Mouse (Mus musculus) midbrain, embryonic 13.5 days (tissue): Measurements from ENCODE around the gene Rasgef1b. TPM values are rescaled to one million over a fixed set of nuclear protein-coding genes. Genes with fewer than 3 reads are reported as not detected.

Experiments
- ATAC-seq: fragments of 200-750 bp; cut with Nextera tagmentation; 2 replicates; pipeline ENCODE4 v1.8.0; 2017; ENCODE audit warnings: mild to moderate bottlenecking, moderate TSS enrichment, moderate library complexity
- H3K27ac ChIP-seq: fragments of 300-500 bp; sonication (generic); 2 replicates; pipeline ENCODE4 v1.5.1; 2015; ENCODE audit warnings: inconsistent platforms, mild to moderate bottlenecking, moderate library complexity
- H3K27me3 ChIP-seq: fragments of 300-500 bp; sonication (generic); 2 replicates; pipeline ENCODE4 v1.6.1; 2015; ENCODE audit warnings: mild to moderate bottlenecking, inconsistent platforms
- H3K36me3 ChIP-seq: fragments of 300-500 bp; sonication (generic); 2 replicates; pipeline ENCODE4 v1.6.1; 2015; ENCODE audit warnings: mild to moderate bottlenecking, inconsistent platforms
- H3K4me1 ChIP-seq: fragments of 300-500 bp; sonication (generic); replicated peaks from 2 replicates; pipeline ENCODE4 v1.6.1; 2015; ENCODE audit warnings: inconsistent platforms
- H3K4me2 ChIP-seq: fragments of 300-500 bp; sonication (generic); replicated peaks from 2 replicates; pipeline ENCODE4 v1.6.1; 2015; ENCODE audit warnings: moderate library complexity, mild to moderate bottlenecking, inconsistent platforms
- H3K4me3 ChIP-seq: fragments of 300-500 bp; sonication (generic); replicated peaks from 2 replicates; pipeline ENCODE4 v1.5.1; 2015; ENCODE audit warnings: mild to moderate bottlenecking, inconsistent platforms
- H3K9ac ChIP-seq: fragments of 300-500 bp; sonication (generic); replicated peaks from 2 replicates; pipeline ENCODE4 v1.6.1; 2015; ENCODE audit warnings: mild to moderate bottlenecking, inconsistent platforms
- H3K9me3 ChIP-seq: fragments of 300-500 bp; sonication (generic); 2 replicates; pipeline ENCODE4 v1.6.1; 2016; ENCODE audit warnings: mild to moderate bottlenecking, inconsistent platforms
- WGBS: fragments of 180-500 bp; shearing (Covaris S2); methylation state at CpG from one replicate; pipeline ENCODE4 v1.1.7; 2015; 5-methylcytosine and 5-hydroxymethylcytosine counted together
- polyA plus RNA-seq: library from polyadenylated mRNA; unstranded; fragments of >200 nt; fragmentation: Nextera tagmentation; extraction: Ambion mirVana; gene quantifications from 2 replicates; pipeline ENCODE4 v1.2.1, GENCODE M21; 2015

The Rasgef1b gene
- polyA plus RNA-seq, 1 experiment from 2014 or later, result 69.2 TPM

DNA sequence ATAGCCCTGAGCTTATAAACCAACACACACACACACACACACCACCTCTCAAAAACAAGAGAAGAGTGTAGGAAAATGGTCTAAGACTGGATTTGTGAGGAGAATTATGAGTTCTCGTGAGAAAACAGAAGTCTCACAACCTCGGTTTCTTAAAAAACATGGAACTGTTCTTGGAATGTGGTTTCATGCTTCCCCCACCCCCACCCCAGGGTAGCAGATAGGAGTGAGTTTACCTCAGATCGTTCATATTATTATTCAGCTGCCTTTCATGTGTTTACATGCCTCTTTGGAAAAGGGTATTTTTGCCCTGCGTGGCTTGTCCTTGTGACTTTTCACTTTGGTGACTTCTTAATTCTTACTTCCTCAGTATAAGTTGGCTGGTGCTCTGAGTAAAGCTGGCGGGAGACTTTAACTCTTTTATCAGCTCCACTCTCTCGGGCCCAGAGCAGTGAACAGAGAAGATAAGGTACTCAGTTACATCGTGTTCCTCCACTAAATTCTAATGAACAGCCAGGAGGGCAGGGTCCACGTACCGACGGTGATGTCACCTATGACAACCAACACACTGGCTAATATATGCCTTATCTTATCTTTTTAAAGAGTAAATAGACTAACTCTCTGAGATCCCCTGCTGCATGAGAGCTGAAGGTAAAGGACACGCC is 96.1 kb downstream of the Rasgef1b start:
- Histone ChIP-seq H3K27me3 (no peaks in the 10 kb centered on the region), H3K9me3 (no peaks in the 10 kb centered on the region), H3K4me2 (no peak overlapping the region), H3K4me3 (no peak overlapping the region), H3K27ac (no peak overlapping the region), H3K36me3 (no peaks in the 10 kb centered on the region), H3K4me1 (peaks cover 3% of the 10 kb centered on the region; the same call in 1 of the 2 replicates), H3K9ac (no peak overlapping the region)
- ATAC-seq, result no peak
- WGBS, result 85% methylated on average over 11 of the region's 11 CpGs

DNA sequence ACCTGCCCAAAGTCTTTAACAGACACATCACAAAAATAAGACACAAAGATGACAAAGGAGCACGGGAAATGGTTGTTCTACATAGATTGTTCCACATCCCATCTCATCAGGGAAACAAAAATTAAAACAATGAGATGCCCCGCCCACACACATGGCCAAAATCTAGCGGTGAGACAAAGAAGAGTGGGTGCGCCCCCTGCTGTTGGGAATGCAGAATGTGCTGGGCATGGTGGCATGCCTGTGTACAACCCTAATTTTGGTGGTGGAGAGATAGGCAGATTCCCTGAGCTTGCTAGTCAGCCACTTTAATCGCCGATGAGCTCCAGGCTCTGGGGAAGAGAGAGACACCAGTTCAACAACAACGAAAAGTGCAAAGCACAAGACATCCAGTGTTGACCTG is 98.8 kb downstream of the Rasgef1b start:
- H3K27me3 ChIP-seq, result 0 out of 2 replicates have a peak, but pooled peaks cover 4% of the 10 kb centered on the region
- H3K36me3 ChIP-seq, result no peaks in the 10 kb centered on the region
- H3K4me2 ChIP-seq, result no peak overlapping the region
- no peak overlapping the region for H3K4me3 ChIP-seq
- no peak overlapping the region for H3K9ac ChIP-seq
- peaks cover 19% of the 10 kb centered on the region for H3K4me1 ChIP-seq
- ATAC-seq, result no peak
- 77% methylated on average over 7 of the region's 7 CpGs for WGBS
- H3K9me3 ChIP-seq, result no peaks in the 10 kb centered on the region
- H3K27ac ChIP-seq, result no peak overlapping the region

DNA sequence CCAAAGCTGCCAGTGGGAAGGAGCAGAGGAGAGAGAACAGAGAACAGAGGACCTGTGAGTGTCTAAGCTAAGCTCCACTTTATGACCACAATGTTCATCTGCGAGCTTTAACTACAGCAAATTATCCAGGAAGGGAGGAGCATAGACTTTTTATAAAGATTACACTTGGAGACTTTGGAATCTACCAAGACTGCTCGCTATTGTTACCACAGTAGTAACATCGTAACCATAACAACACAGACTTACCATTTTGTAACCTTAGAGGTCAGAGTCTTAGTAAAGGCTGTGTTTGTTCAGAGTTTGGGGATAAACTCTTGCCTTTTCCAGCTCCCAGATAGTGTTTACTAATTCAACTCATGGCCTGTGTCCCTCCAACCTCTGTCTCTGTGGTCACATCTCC is 103.3 kb downstream of the Rasgef1b start:
- H3K36me3 ChIP-seq, result no peaks in the 10 kb centered on the region
- H3K4me3 ChIP-seq, result no peak overlapping the region
- ATAC-seq, result no peak
- H3K4me1 ChIP-seq, result peaks cover 20% of the 10 kb centered on the region
- H3K9me3 ChIP-seq, result no peaks in the 10 kb centered on the region
- no peak overlapping the region for H3K27ac ChIP-seq
- H3K27me3 ChIP-seq, result peaks cover 6% of the 10 kb centered on the region; the same call in 1 of the 2 replicates
- H3K9ac ChIP-seq, result no peak overlapping the region
- no peak overlapping the region for H3K4me2 ChIP-seq
- WGBS, result 41% methylated on average over 3 of the region's 3 CpGs

DNA sequence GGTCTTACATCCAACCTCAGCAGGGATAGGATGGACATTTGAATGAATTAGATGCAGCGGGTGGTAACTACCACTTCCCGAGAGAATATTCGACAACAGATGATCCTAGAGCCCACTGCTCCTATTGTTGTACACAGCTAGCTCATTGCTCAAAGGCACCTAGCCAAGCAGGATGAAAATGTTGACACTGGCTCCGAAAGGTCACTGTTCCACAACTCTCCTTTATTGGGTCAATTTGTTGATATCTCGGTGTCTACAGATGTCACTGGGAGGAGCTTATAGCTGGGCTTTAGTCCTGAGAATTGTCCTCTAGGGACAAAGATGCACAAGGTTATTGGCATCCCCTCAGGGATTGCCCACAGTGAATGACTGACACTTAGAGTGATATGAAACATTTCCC is 108.1 kb downstream of the Rasgef1b start:
- H3K36me3 ChIP-seq, result no peaks in the 10 kb centered on the region
- H3K9me3 ChIP-seq, result no peaks in the 10 kb centered on the region
- no peak for ATAC-seq
- H3K4me3 ChIP-seq, result no peak overlapping the region
- peaks cover 6% of the 10 kb centered on the region; the same call in 1 of the 2 replicates for H3K27me3 ChIP-seq
- H3K4me2 ChIP-seq, result no peak overlapping the region
- H3K9ac ChIP-seq, result no peak overlapping the region
- H3K4me1 ChIP-seq, result peaks cover 8% of the 10 kb centered on the region
- 91% methylated on average over 5 of the region's 5 CpGs for WGBS
- H3K27ac ChIP-seq, result no peak overlapping the region

DNA sequence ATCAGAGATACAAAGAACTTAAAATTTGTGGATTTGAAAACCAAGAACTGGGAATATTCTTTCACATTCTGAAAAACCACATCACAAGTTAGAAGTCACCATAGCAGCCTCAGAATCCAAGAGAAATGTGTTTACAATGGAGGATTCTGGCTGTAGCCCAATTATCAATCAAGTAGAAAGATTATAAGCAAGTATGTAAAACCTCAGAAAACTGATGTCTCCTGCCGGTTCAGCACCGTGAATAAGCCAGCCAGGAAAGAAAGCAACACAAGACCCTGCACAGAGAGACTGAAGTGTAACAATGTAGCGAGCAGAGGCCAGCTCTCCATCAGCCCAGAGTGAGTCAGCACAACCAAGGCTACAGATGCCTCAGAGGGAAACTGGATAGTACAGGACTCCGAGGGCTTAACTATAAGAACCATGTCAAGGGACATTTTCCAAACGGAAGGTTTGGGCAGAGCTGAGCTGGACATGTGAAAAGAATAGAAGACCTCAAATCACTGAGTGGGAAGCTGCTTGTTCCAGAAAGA is 111.5 kb downstream of the Rasgef1b start:
- Histone ChIP-seq H3K27ac (no peak overlapping the region), H3K27me3 (peaks cover 16% of the 10 kb centered on the region), H3K4me2 (no peak overlapping the region), H3K9ac (no peak overlapping the region), H3K4me1 (peaks cover 21% of the 10 kb centered on the region), H3K9me3 (no peaks in the 10 kb centered on the region), H3K36me3 (no peaks in the 10 kb centered on the region), H3K4me3 (no peak overlapping the region)
- no peak for ATAC-seq
- 26% methylated on average over 5 of the region's 5 CpGs for WGBS

DNA sequence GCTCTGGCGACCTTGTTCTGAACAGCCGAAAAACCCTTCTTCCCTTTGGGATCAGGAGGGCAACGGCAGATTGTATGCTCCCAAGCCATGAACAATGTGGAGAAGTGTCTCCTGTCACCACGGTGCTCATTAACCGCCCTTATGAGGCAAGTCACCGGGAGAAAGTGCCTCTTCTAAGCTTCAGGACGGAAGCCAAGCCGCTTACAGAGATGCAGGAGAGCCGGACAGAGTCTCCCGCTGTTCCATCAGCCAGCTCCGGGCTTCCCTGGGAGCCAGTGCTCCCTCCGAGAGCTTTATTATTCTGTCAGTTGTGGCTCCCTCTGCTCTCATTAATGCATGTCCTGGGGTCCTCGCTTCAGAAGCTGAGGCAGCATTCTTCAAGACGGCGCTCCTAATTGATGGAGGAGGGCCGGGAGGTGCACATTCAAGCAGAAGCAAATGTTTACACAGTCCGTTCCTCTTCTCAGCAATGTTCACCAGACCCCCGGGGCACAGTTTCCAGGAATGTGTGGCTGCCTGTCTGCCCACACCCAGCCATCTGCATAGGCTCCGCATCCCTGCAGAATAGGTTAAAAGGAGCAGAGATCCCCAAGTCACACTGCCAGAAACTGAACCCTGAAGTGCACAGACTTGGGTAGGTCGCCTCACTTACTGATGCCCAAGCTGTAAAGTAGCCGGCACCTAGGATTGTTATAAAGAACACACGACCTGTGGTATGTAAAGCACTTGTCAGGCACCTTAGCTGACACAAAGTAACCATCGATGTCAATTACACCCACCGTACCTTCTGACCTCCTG is 115.3 kb downstream of the Rasgef1b start:
- H3K36me3 ChIP-seq, result no peaks in the 10 kb centered on the region
- H3K4me3 ChIP-seq, result peak overlapping the region; percentile 33
- 1% methylated on average over 24 of the region's 24 CpGs for WGBS
- no peaks in the 10 kb centered on the region for H3K9me3 ChIP-seq
- H3K9ac ChIP-seq, result peak overlapping the region; percentile 55
- peak overlapping the region; percentile 56 for H3K4me2 ChIP-seq
- peaks cover 28% of the 10 kb centered on the region for H3K4me1 ChIP-seq
- peak; percentile 87 for ATAC-seq
- H3K27ac ChIP-seq, result peak overlapping the region; percentile 79
- peaks cover 44% of the 10 kb centered on the region for H3K27me3 ChIP-seq

DNA sequence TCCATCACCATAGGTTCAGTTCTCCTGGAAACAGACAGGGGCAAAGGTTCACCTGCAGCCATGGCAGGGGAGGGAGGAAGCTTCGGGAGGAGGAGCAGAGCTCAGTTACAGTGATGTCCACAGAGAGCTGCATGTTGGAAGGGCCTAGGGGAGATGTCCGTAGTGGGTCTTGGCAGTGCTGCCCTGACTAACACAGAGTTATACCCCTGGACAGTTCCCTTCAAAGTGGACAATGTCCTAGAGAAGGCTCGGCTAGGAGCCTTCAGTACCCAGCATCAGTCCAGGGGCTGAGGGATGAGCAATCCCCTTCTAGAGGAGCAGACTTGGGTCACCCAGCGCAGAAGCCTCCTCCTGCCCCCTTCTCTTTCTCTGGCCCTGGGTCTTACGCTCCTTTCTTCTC is 121.3 kb downstream of the Rasgef1b start:
- H3K4me3 ChIP-seq, result no peak overlapping the region
- WGBS, result 70% methylated on average over 5 of the region's 5 CpGs
- H3K9me3 ChIP-seq, result no peaks in the 10 kb centered on the region
- H3K27me3 ChIP-seq, result peaks cover 32% of the 10 kb centered on the region
- H3K4me1 ChIP-seq, result peaks cover 11% of the 10 kb centered on the region; the same call in 1 of the 2 replicates
- ATAC-seq, result no peak
- H3K9ac ChIP-seq, result no peak overlapping the region
- H3K27ac ChIP-seq, result no peak overlapping the region
- H3K36me3 ChIP-seq, result no peaks in the 10 kb centered on the region
- H3K4me2 ChIP-seq, result no peak overlapping the region

DNA sequence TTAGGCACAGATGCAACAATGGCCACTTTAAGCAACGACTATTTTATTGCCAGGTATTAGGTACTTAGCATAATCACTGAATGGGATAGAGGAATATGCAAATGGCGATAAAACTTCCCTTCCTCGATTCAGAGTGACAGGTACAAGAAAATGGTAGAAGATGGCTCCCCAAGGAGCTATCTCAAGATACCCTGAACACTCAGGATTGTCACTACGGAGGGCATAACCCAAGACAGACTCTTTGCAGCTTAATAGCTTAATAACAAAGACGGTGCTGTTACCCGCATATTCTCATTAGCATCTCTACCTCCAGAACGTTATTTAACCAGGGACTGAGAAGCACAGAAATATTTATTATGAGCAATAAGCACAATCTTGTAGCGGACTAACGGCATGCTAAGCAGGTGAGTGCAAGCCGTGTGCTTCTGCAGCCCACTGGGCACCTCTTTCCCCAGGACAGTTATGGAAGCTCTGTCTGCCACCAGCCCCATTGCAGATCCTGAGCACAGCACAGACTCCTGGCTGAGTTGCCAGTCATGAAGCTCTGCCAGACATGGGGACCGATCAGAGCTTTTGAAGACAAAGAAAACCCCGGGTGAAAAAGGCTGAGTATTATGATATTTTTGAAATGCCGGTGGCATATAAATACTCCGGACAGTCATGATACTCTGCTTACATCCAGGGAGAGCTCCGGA is 122.6 kb downstream of the Rasgef1b start:
- Histone ChIP-seq H3K4me2 (no peak overlapping the region), H3K9me3 (no peaks in the 10 kb centered on the region), H3K4me1 (peaks cover 11% of the 10 kb centered on the region; the same call in 1 of the 2 replicates), H3K9ac (peak overlapping the region; percentile 19; the same call in 1 of the 2 replicates), H3K27me3 (peaks cover 28% of the 10 kb centered on the region), H3K27ac (no peak overlapping the region), H3K36me3 (no peaks in the 10 kb centered on the region), H3K4me3 (no peak overlapping the region)
- ATAC-seq, result no peak
- 76% methylated on average over 15 of the region's 15 CpGs for WGBS

DNA sequence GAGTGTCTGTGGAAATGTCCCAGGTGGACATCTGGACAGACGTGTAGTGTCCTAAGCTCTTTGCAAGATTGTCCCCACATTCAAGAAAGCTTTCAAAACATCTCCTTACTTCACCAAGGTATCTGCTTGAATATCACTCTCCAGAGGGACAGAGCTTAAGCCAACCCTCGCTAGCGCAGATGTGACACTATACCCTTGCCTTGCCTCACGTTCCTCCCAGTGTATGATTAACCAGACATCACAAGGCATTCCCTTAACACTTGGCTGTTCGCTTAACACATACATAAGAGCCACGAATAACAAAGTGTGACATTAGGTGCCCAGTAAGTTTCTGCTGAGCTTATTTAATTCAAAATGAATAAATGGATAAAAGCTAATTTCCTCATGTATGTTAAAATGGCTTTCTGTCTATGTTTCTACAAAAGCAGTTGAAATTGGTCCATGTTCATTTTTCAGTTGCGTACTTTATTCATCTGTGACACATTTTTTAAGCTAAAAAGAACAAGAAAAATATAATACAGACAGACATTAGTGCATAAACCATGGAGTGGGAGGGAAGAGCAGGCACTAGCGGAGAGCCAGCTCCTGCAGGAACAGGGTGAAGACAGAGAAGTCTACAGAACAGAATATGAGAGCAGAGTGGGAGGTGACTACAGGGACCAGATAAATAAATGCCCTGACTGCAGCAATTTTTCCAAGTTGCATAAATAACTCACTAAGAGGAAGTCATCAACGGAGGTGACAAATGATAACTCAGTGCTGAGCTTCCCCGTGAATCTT is 126.4 kb downstream of the Rasgef1b start:
- no peak overlapping the region for H3K9ac ChIP-seq
- 83% methylated on average over 10 of the region's 10 CpGs for WGBS

DNA sequence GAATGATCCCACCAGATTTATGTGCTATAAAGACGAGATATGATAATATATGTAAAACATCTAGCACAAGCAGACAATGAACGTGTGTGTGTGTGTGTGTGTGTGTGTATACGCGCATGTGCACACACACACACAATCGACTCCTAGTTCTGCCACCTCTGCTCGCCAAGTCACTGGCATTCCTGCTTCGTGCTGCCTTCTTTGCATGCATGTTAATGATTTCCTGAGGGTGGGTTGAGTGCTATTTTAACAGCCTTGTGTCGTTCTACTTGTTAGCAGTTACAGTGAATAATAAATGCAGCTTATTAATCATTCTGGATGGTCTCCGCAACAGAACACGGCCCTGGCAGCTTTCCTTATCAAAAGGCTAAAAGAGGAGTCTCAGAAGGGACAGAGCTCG is 129.5 kb downstream of the Rasgef1b start:
- Histone ChIP-seq H3K4me1 (peaks cover 21% of the 10 kb centered on the region), H3K4me3 (no peak overlapping the region), H3K9me3 (0 out of 2 replicates have a peak, but pooled peaks cover under 1% of the 10 kb centered on the region), H3K36me3 (no peaks in the 10 kb centered on the region), H3K27ac (no peak overlapping the region), H3K27me3 (peaks cover 5% of the 10 kb centered on the region; the same call in 1 of the 2 replicates), H3K9ac (no peak overlapping the region), H3K4me2 (no peak overlapping the region)
- ATAC-seq, result no peak
- 59% methylated on average over 11 of the region's 11 CpGs for WGBS

More for the DNA sequence above, 126.4 kb downstream of the Rasgef1b start:
- no peaks in the 10 kb centered on the region for H3K9me3 ChIP-seq
- H3K36me3 ChIP-seq, result no peaks in the 10 kb centered on the region
- no peak for ATAC-seq
- H3K4me1 ChIP-seq, result peaks cover 21% of the 10 kb centered on the region
- H3K4me3 ChIP-seq, result no peak overlapping the region
- H3K27me3 ChIP-seq, result peaks cover 8% of the 10 kb centered on the region; the same call in 1 of the 2 replicates
- H3K4me2 ChIP-seq, result no peak overlapping the region
- no peak overlapping the region; the same call in 1 of the 2 replicates for H3K27ac ChIP-seq

DNA sequence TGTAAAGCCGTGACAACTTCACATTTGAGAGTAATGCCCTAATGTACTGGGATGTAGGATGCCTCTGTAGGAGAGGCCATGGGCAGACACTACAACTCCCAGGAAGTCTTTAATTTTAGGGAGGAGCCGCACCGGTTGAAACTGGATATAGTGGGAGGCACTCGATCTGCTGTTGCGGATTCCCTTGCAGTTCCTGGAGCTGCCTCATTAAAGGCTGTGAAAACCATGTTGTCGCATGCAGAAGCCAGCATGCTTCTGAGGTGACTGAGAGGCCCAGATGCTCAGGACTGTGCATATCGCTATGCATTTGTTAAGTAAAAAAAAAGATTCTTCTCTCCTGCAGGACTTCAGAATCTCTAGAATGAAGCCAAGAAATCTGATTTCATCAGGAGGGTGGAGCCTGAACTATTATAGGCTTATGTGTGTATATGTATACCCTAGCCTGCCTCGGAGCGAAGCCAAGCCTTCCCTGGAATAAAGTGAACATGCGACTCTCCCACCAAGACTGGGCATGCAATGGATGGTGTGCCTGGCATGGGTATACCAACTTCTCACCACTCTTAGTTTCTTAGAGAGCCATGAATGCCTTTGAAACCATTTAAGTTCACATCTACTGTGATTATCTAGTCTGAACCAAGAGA is 130.3 kb downstream of the Rasgef1b start:
- Histone ChIP-seq H3K27me3 (peaks cover 5% of the 10 kb centered on the region; the same call in 1 of the 2 replicates), H3K4me3 (no peak overlapping the region), H3K27ac (no peak overlapping the region), H3K4me1 (peaks cover 21% of the 10 kb centered on the region), H3K36me3 (no peaks in the 10 kb centered on the region), H3K4me2 (no peak overlapping the region), H3K9me3 (peaks cover 5% of the 10 kb centered on the region; the same call in 1 of the 2 replicates), H3K9ac (no peak overlapping the region)
- WGBS, result 71% methylated on average over 10 of the region's 10 CpGs
- peak; percentile 51; the same call in 1 of the 2 replicates for ATAC-seq
